Mouse (Mus musculus) hindbrain, embryonic 10.5 days (tissue): ENCODE measurements at regions not wholly inside any gene's neighbourhood (a gene's known extent, or its start where the extent isn't known, plus 50 kb on each side); places are given as distances from the start of the nearest gene placed in this dataset.

Experiments used
- DNase-seq: peaks from one replicate; pipeline ENCODE4 v3.0.0-alpha.2; 2017; ENCODE audit warnings: low spot score
- H3K27ac ChIP-seq: fragments of 300-500 bp; sonication (generic); 2 replicates; pipeline ENCODE4 v1.5.1; 2016; ENCODE audit warnings: mild to moderate bottlenecking, moderate library complexity
- H3K27me3 ChIP-seq: fragments of 300-500 bp; sonication (generic); 2 replicates; pipeline ENCODE4 v1.6.1; 2016; ENCODE audit warnings: mild to moderate bottlenecking; ENCODE audit not compliant: poor library complexity, insufficient read depth, severe bottlenecking
- H3K36me3 ChIP-seq: fragments of 300-500 bp; sonication (generic); 2 replicates; pipeline ENCODE4 v1.6.1; 2016; ENCODE audit warnings: mild to moderate bottlenecking, moderate library complexity
- H3K4me1 ChIP-seq: fragments of 300-500 bp; sonication (generic); replicated peaks from 2 replicates; pipeline ENCODE4 v1.6.1; 2016; ENCODE audit warnings: mild to moderate bottlenecking
- H3K4me3 ChIP-seq: fragments of 300-500 bp; sonication (generic); 2 replicates; pipeline ENCODE4 v1.5.1; 2016; ENCODE audit warnings: mild to moderate bottlenecking, moderate library complexity
- H3K9me3 ChIP-seq: fragments of 300-500 bp; sonication (generic); 2 replicates; pipeline ENCODE4 v1.6.1; 2016; ENCODE audit warnings: mild to moderate bottlenecking, moderate library complexity
- WGBS: fragments of 180-500 bp; shearing (Covaris S2); methylation state at CpG from one replicate; pipeline ENCODE4 v1.1.7; 2016; 5-methylcytosine and 5-hydroxymethylcytosine counted together

GRCm38 (mm10) chr12:12590753-12591291 lies 328.9 kb downstream of the Fam49a start:
- Histone ChIP-seq H3K36me3 (no peaks in the 10 kb centered on the region), H3K27me3 (no peaks in the 10 kb centered on the region), H3K9me3 (no peaks in the 10 kb centered on the region), H3K27ac (peak overlapping the region; percentile 68), H3K4me3 (no peak overlapping the region), H3K4me1 (peaks cover 15% of the 10 kb centered on the region)
- 62% methylated on average over 8 of the region's 8 CpGs for WGBS
- DNase-seq: peak; percentile 16

GRCm38 (mm10) chr12:12588771-12589370 lies 326.9 kb downstream of the Fam49a start:
- DNase-seq: peak; percentile 42
- WGBS: 71% methylated on average over 5 of the region's 5 CpGs
- H3K27ac ChIP-seq: no peak overlapping the region
- no peaks in the 10 kb centered on the region for H3K36me3 ChIP-seq
- H3K9me3 ChIP-seq: no peaks in the 10 kb centered on the region
- H3K4me3 ChIP-seq: no peak overlapping the region
- no peaks in the 10 kb centered on the region for H3K27me3 ChIP-seq
- H3K4me1 ChIP-seq: peaks cover 15% of the 10 kb centered on the region

GRCm38 (mm10) chr12:12586436-12586835 lies 324.5 kb downstream of the Fam49a start:
- Histone ChIP-seq H3K9me3 (no peaks in the 10 kb centered on the region), H3K27me3 (no peaks in the 10 kb centered on the region), H3K27ac (no peak overlapping the region), H3K36me3 (no peaks in the 10 kb centered on the region), H3K4me3 (no peak overlapping the region), H3K4me1 (peaks cover 19% of the 10 kb centered on the region)
- DNase-seq: no peak
- WGBS: 81% methylated on average over 6 of the region's 6 CpGs

GRCm38 (mm10) chr12:12581271-12582186 lies 319.6 kb downstream of the Fam49a start:
- Histone ChIP-seq H3K4me1 (peaks cover 43% of the 10 kb centered on the region), H3K36me3 (no peaks in the 10 kb centered on the region), H3K27ac (peak overlapping the region; percentile 84), H3K4me3 (peak overlapping the region; percentile 23), H3K9me3 (no peaks in the 10 kb centered on the region), H3K27me3 (peaks cover 4% of the 10 kb centered on the region; the same call in 1 of the 2 replicates)
- 2% methylated on average over 19 of the region's 19 CpGs for WGBS
- DNase-seq: peak; percentile 64

DNA sequence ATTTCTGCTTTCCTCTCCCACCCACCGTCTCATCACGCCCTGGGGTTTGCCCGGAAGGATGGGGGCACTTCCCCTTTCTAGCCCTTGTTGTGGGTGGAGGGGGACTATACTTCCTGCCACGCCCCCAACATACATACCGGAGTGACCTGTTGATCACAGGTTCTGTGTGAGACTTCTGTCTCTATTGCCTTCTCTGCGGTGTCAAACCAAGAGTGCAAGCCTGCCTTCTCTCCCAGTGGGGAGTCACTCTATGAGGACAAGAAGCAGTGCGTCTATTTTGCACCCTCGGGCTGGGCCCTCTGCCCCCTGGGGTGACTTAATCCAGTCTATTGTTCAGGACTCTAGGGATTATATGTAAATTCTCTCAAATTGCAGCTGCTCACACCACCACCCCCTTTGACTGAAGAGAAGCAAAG lies 318.8 kb downstream of the Fam49a start:
- DNase-seq: peak; percentile 35
- peak overlapping the region; percentile 23 for H3K4me3 ChIP-seq

GRCm38 (mm10) chr12:12578278-12578677 lies 316.3 kb downstream of the Fam49a start:
- Histone ChIP-seq H3K9me3 (no peaks in the 10 kb centered on the region), H3K4me3 (no peak overlapping the region), H3K27me3 (peaks cover 4% of the 10 kb centered on the region; the same call in 1 of the 2 replicates), H3K4me1 (peaks cover 43% of the 10 kb centered on the region), H3K36me3 (no peaks in the 10 kb centered on the region), H3K27ac (no peak overlapping the region)
- WGBS: 61% methylated on average over 7 of the region's 7 CpGs
- no peak for DNase-seq

More for the DNA sequence above, 318.8 kb downstream of the Fam49a start:
- Histone ChIP-seq H3K27ac (peak overlapping the region; percentile 84), H3K4me1 (peaks cover 43% of the 10 kb centered on the region), H3K36me3 (no peaks in the 10 kb centered on the region), H3K27me3 (peaks cover 4% of the 10 kb centered on the region; the same call in 1 of the 2 replicates), H3K9me3 (no peaks in the 10 kb centered on the region)
- WGBS: 2% methylated on average over 8 of the region's 8 CpGs

GRCm38 (mm10) chr12:12570563-12571251 lies 308.8 kb downstream of the Fam49a start:
- Histone ChIP-seq H3K27ac (no peak overlapping the region), H3K9me3 (no peaks in the 10 kb centered on the region), H3K4me3 (no peak overlapping the region), H3K27me3 (no peaks in the 10 kb centered on the region), H3K36me3 (no peaks in the 10 kb centered on the region), H3K4me1 (no peaks in the 10 kb centered on the region)
- no peak for DNase-seq
- WGBS: 91% methylated on average over 7 of the region's 7 CpGs

GRCm38 (mm10) chr12:12567734-12568104 lies 305.8 kb downstream of the Fam49a start:
- Histone ChIP-seq H3K4me3 (no peak overlapping the region), H3K27me3 (no peaks in the 10 kb centered on the region), H3K4me1 (no peaks in the 10 kb centered on the region), H3K9me3 (no peaks in the 10 kb centered on the region), H3K36me3 (no peaks in the 10 kb centered on the region), H3K27ac (no peak overlapping the region)
- no peak for DNase-seq
- 90% methylated on average over 3 of the region's 3 CpGs for WGBS

- 96% methylated on average over 7 of the region's 7 CpGs for WGBS
- Histone ChIP-seq H3K4me3 (no peak overlapping the region), H3K27me3 (no peaks in the 10 kb centered on the region), H3K36me3 (no peaks in the 10 kb centered on the region), H3K27ac (no peak overlapping the region), H3K9me3 (no peaks in the 10 kb centered on the region), H3K4me1 (no peaks in the 10 kb centered on the region)
- no peak for DNase-seq
Measured at GRCm38 (mm10) chr12:12567058-12567733, 305.3 kb downstream of the Fam49a start.

- no peak overlapping the region for H3K27ac ChIP-seq
- no peak for DNase-seq
- no peaks in the 10 kb centered on the region for H3K4me1 ChIP-seq
- H3K27me3 ChIP-seq: no peaks in the 10 kb centered on the region
- no peak overlapping the region for H3K4me3 ChIP-seq
- H3K9me3 ChIP-seq: no peaks in the 10 kb centered on the region
- H3K36me3 ChIP-seq: no peaks in the 10 kb centered on the region
- WGBS: 98% methylated on average over 1 of the region's 1 CpGs
Measured at GRCm38 (mm10) chr12:12562267-12562666, 300.3 kb downstream of the Fam49a start.

- DNase-seq: no peak
- 88% methylated on average over 5 of the region's 5 CpGs for WGBS
- no peaks in the 10 kb centered on the region for H3K9me3 ChIP-seq
- no peaks in the 10 kb centered on the region for H3K4me1 ChIP-seq
- H3K36me3 ChIP-seq: no peaks in the 10 kb centered on the region
- no peak overlapping the region for H3K4me3 ChIP-seq
- no peak overlapping the region for H3K27ac ChIP-seq
- H3K27me3 ChIP-seq: no peaks in the 10 kb centered on the region
Measured at GRCm38 (mm10) chr12:12551818-12552217, 289.9 kb downstream of the Fam49a start.

GRCm38 (mm10) chr12:12549649-12550048 lies 287.7 kb downstream of the Fam49a start:
- no peak for DNase-seq
- no peaks in the 10 kb centered on the region for H3K9me3 ChIP-seq
- no peaks in the 10 kb centered on the region for H3K27me3 ChIP-seq
- no peaks in the 10 kb centered on the region for H3K36me3 ChIP-seq
- no peak overlapping the region for H3K27ac ChIP-seq
- no peak overlapping the region for H3K4me3 ChIP-seq
- H3K4me1 ChIP-seq: no peaks in the 10 kb centered on the region
- WGBS: 83% methylated on average over 3 of the region's 3 CpGs
